Mouse (Mus musculus): ENCODE measurements around the gene Gm14085. TPM values are rescaled to one million over a fixed set of nuclear protein-coding genes. Genes with fewer than 3 reads are reported as not detected.

The Gm14085 gene
- polyA plus RNA-seq, 1 experiment, result not detected

- Histone ChIP-seq H3K27me3 (ENCODE audit: control insufficient read depth) (no peaks in the 10 kb centered on the region), H3K36me3 (ENCODE audit: control insufficient read depth) (no peaks in the 10 kb centered on the region), H3K4me1 (ENCODE audit: control insufficient read depth) (no peaks in the 10 kb centered on the region), H3K4me3 (replicated peaks) (no peak overlapping the region), H3K9me3 (ENCODE audit: control insufficient read depth, low read length) (no peaks in the 10 kb centered on the region)
- TF ChIP-seq GATA1 (IDR thresholded peaks at IDR 0.05; ENCODE audit: low read length) (no peak), TAL1 (IDR thresholded peaks at IDR 0.05; ENCODE audit: low read length) (no peak)
Measured at GRCm38 (mm10) chr2:122533378-122533777, 48.6 kb downstream of the Gm14085 start.

GRCm38 (mm10) chr2:122534671-122535070 is 49.9 kb downstream of the Gm14085 start:
- Histone ChIP-seq H3K4me1 (ENCODE audit: control insufficient read depth) (no peaks in the 10 kb centered on the region), H3K4me3 (replicated peaks) (no peak overlapping the region), H3K9me3 (ENCODE audit: control insufficient read depth, low read length) (no peaks in the 10 kb centered on the region), H3K36me3 (ENCODE audit: control insufficient read depth) (no peaks in the 10 kb centered on the region), H3K27me3 (ENCODE audit: control insufficient read depth) (no peaks in the 10 kb centered on the region)
- TF ChIP-seq TAL1 (IDR thresholded peaks at IDR 0.05; ENCODE audit: low read length), result no peak
- TF ChIP-seq GATA1 (IDR thresholded peaks at IDR 0.05; ENCODE audit: low read length), result no peak

GRCm38 (mm10) chr2:122558317-122558716 is 73.6 kb downstream of the Gm14085 start:
- TF ChIP-seq GATA1 (IDR thresholded peaks at IDR 0.05; ENCODE audit: low read length) (no peak), TAL1 (IDR thresholded peaks at IDR 0.05; ENCODE audit: low read length) (no peak)
- H3K27me3 ChIP-seq (ENCODE audit: control insufficient read depth), result no peaks in the 10 kb centered on the region
- H3K36me3 ChIP-seq (ENCODE audit: control insufficient read depth), result no peaks in the 10 kb centered on the region
- no peaks in the 10 kb centered on the region for H3K4me1 ChIP-seq (ENCODE audit: control insufficient read depth)
- H3K4me3 ChIP-seq (replicated peaks), result no peak overlapping the region
- 0 out of 2 replicates have a peak, but pooled peaks cover 2% of the 10 kb centered on the region for H3K9me3 ChIP-seq (ENCODE audit: control insufficient read depth, low read length)

DNA sequence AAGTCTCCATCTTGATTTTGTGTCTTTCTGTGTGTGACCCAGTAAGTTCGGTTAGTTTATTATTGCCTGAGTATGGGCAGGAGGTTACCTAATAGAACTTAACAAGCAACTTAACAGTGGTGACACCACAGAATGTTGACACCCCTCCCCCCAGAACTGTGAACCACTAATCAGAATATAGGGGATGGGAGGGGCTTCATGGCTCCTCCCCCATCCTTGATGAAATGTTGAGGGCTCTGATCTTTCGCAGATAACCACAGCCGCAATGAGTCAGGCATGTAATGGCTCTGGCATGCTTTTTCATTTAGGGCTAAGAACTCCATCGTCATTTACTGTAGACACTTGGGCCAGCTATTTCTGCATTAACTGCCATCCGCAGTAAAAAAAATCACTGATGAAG is 76.5 kb downstream of the Gm14085 start:
- Histone ChIP-seq H3K4me1 (ENCODE audit: control insufficient read depth) (no peaks in the 10 kb centered on the region), H3K9me3 (ENCODE audit: control insufficient read depth, low read length) (0 out of 2 replicates have a peak, but pooled peaks cover 2% of the 10 kb centered on the region), H3K36me3 (ENCODE audit: control insufficient read depth) (no peaks in the 10 kb centered on the region), H3K27me3 (ENCODE audit: control insufficient read depth) (no peaks in the 10 kb centered on the region), H3K4me3 (replicated peaks) (no peak overlapping the region)
- TF ChIP-seq TAL1 (IDR thresholded peaks at IDR 0.05; ENCODE audit: low read length), result no peak
- TF ChIP-seq GATA1 (IDR thresholded peaks at IDR 0.05; ENCODE audit: low read length), result no peak

- no peaks in the 10 kb centered on the region for H3K36me3 ChIP-seq (ENCODE audit: control insufficient read depth)
- TF ChIP-seq GATA1 (IDR thresholded peaks at IDR 0.05; ENCODE audit: low read length), result no peak
- no peak for TF ChIP-seq TAL1 (IDR thresholded peaks at IDR 0.05; ENCODE audit: low read length)
- H3K9me3 ChIP-seq (ENCODE audit: control insufficient read depth, low read length), result 0 out of 2 replicates have a peak, but pooled peaks cover 2% of the 10 kb centered on the region
- no peaks in the 10 kb centered on the region for H3K27me3 ChIP-seq (ENCODE audit: control insufficient read depth)
- no peak overlapping the region for H3K4me3 ChIP-seq (replicated peaks)
- H3K4me1 ChIP-seq (ENCODE audit: control insufficient read depth), result no peaks in the 10 kb centered on the region
Measured at GRCm38 (mm10) chr2:122562251-122562650, 77.5 kb downstream of the Gm14085 start.

DNA sequence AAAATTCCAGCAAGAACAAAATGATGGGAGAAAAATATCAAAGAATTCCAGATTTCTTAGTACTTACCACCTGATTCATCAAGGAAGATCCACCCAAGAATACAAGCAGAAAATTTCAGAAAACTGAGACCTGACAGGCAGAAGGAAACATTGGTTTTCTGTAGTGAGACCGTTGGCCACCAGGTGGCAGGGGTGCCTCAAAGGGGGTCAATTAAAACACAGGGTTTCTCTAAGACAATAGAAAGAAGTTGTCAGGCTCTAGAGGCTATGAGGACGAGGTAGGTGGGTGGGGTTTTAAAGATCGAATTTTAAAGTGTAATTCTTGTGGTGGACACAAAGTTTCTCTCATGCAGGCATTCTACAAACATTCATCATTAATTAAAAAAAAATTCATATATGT is 84.7 kb downstream of the Gm14085 start:
- H3K4me1 ChIP-seq (ENCODE audit: control insufficient read depth), result no peaks in the 10 kb centered on the region
- no peaks in the 10 kb centered on the region for H3K36me3 ChIP-seq (ENCODE audit: control insufficient read depth)
- H3K27me3 ChIP-seq (ENCODE audit: control insufficient read depth), result no peaks in the 10 kb centered on the region
- no peaks in the 10 kb centered on the region for H3K9me3 ChIP-seq (ENCODE audit: control insufficient read depth, low read length)
- TF ChIP-seq TAL1 (IDR thresholded peaks at IDR 0.05; ENCODE audit: low read length) (no peak), GATA1 (IDR thresholded peaks at IDR 0.05; ENCODE audit: low read length) (no peak)
- no peak overlapping the region for H3K4me3 ChIP-seq (replicated peaks)

- H3K4me3 ChIP-seq (replicated peaks), result no peak overlapping the region
- no peaks in the 10 kb centered on the region for H3K9me3 ChIP-seq (ENCODE audit: control insufficient read depth, low read length)
- H3K4me1 ChIP-seq (ENCODE audit: control insufficient read depth), result no peaks in the 10 kb centered on the region
- H3K27me3 ChIP-seq (ENCODE audit: control insufficient read depth), result no peaks in the 10 kb centered on the region
- TF ChIP-seq GATA1 (IDR thresholded peaks at IDR 0.05; ENCODE audit: low read length) (no peak), TAL1 (IDR thresholded peaks at IDR 0.05; ENCODE audit: low read length) (no peak)
- no peaks in the 10 kb centered on the region for H3K36me3 ChIP-seq (ENCODE audit: control insufficient read depth)
Measured at GRCm38 (mm10) chr2:122570430-122570829, 85.7 kb downstream of the Gm14085 start.

DNA sequence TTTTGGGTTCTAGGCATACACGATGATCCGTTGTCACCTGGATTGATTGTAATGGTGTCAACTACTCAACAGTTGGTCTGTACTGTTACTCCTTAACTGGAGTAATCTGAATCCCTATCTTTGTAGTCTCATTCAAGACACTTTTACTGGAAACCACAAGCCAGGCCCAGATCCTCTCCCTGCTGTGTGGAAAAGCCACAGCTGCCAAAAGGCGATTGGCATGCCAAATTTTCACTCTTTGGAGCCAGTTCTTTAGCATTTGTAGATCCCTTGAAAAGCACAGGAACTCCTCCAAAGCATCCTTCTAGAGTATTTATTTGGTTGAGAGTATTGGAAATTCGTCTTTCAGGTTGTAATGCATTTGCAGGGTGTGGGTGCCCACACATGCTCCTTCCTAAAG is 86.6 kb downstream of the Gm14085 start:
- Histone ChIP-seq H3K27me3 (ENCODE audit: control insufficient read depth) (no peaks in the 10 kb centered on the region), H3K4me3 (replicated peaks) (no peak overlapping the region), H3K9me3 (ENCODE audit: control insufficient read depth, low read length) (no peaks in the 10 kb centered on the region), H3K4me1 (ENCODE audit: control insufficient read depth) (no peaks in the 10 kb centered on the region), H3K36me3 (ENCODE audit: control insufficient read depth) (no peaks in the 10 kb centered on the region)
- TF ChIP-seq TAL1 (IDR thresholded peaks at IDR 0.05; ENCODE audit: low read length) (no peak), GATA1 (IDR thresholded peaks at IDR 0.05; ENCODE audit: low read length) (no peak)

- Histone ChIP-seq H3K4me3 (replicated peaks) (no peak overlapping the region), H3K9me3 (ENCODE audit: control insufficient read depth, low read length) (no peaks in the 10 kb centered on the region), H3K27me3 (ENCODE audit: control insufficient read depth) (no peaks in the 10 kb centered on the region), H3K36me3 (ENCODE audit: control insufficient read depth) (no peaks in the 10 kb centered on the region), H3K4me1 (ENCODE audit: control insufficient read depth) (no peaks in the 10 kb centered on the region)
- TF ChIP-seq GATA1 (IDR thresholded peaks at IDR 0.05; ENCODE audit: low read length), result no peak
- TF ChIP-seq TAL1 (IDR thresholded peaks at IDR 0.05; ENCODE audit: low read length), result no peak
Measured at GRCm38 (mm10) chr2:122572438-122572837, 87.7 kb downstream of the Gm14085 start.

DNA sequence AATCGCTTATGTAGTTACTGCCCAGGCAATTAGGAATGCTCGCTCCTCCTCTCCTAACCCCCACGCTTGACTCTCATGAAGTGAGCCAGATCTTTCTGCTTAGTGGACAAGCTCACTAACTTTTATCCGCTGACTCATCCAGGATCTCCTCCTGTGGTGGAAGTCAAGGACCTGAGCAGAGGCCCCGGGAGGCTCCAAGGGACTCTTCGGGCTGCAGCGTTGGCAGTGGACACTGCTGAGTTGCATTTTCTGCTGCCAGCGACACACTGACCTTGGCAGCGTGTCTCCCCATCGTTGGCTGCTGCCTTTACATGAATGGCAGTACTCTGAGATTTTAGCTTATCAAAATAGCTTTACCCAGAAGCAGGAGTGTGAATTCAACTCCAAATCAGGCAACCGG is 90.7 kb downstream of the Gm14085 start:
- TF ChIP-seq TAL1 (IDR thresholded peaks at IDR 0.05; ENCODE audit: low read length) (no peak), GATA1 (IDR thresholded peaks at IDR 0.05; ENCODE audit: low read length) (no peak)

More for the DNA sequence above, 90.7 kb downstream of the Gm14085 start:
- no peaks in the 10 kb centered on the region for H3K27me3 ChIP-seq (ENCODE audit: control insufficient read depth)
- H3K4me3 ChIP-seq (replicated peaks), result no peak overlapping the region
- H3K36me3 ChIP-seq (ENCODE audit: control insufficient read depth), result no peaks in the 10 kb centered on the region
- no peaks in the 10 kb centered on the region for H3K4me1 ChIP-seq (ENCODE audit: control insufficient read depth)
- no peaks in the 10 kb centered on the region for H3K9me3 ChIP-seq (ENCODE audit: control insufficient read depth, low read length)

Measured in erythroblast, embryonic 14.5 days (primary cell).